Mouse (Mus musculus): ENCODE measurements around the gene Ablim1. TPM values are rescaled to one million over a fixed set of nuclear protein-coding genes. Genes with fewer than 3 reads are reported as not detected.

Ablim1 gene
- polyA plus RNA-seq, 1 experiment from 2014 or later, result 48.0 TPM

DNA sequence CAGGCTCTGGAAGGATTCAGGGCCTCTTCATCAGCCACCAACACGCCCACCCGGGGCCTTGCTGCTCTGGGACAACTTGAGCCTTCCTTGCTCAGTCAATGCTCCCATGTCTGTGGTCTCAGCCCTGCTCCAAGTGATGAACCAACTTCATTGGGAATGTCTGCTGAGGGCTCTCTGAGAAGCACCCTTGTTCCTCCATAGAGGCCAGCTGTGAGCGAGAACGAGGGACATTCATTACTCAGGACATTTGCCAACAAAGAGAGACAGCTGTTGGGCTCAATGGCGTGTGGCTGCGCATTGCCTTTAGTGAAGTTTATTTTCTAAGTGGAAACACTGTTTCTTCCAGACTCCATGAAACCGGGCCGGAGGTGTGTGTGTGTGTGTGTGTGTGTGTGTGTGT is 325.5 kb downstream of the Ablim1 start:
- no peaks in the 10 kb centered on the region for H3K9me3 ChIP-seq
- ATAC-seq (ENCODE audit: low read depth), result no peak
- 69% methylated on average over 8 of the region's 8 CpGs for WGBS
- peaks cover 53% of the 10 kb centered on the region for H3K4me1 ChIP-seq (replicated peaks)
- H3K27ac ChIP-seq (replicated peaks), result no peak overlapping the region
- no peak overlapping the region for H3K9ac ChIP-seq
- no peak overlapping the region for H3K4me2 ChIP-seq
- H3K4me3 ChIP-seq, result no peak overlapping the region
- no peaks in the 10 kb centered on the region for H3K27me3 ChIP-seq
- H3K36me3 ChIP-seq, result no peaks in the 10 kb centered on the region

DNA sequence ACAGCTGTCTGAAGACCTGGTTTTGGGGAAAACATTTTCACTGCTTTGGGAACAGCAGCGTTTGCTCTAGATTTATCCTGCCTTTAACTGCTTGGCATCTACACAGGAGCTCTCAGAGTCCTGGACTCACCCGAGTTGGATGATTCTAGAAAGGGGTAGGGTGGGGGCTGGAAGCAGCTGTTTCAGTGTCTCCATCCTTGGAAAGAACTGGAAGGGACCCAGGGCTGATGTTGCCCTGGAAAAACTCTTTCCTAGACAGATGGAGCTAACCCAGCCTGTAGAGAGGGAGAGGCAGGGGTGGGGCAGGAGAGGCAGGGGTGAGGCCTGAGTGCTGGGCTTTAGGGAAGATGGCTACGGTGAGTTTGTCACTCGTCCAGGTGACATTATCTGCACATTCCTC is 330.5 kb downstream of the Ablim1 start:
- H3K4me1 ChIP-seq (replicated peaks), result peaks cover 30% of the 10 kb centered on the region
- WGBS, result 71% methylated on average over 4 of the region's 4 CpGs
- no peak for ATAC-seq (ENCODE audit: low read depth)
- no peaks in the 10 kb centered on the region for H3K9me3 ChIP-seq
- H3K27ac ChIP-seq (replicated peaks), result no peak overlapping the region
- H3K27me3 ChIP-seq, result no peaks in the 10 kb centered on the region
- no peak overlapping the region for H3K9ac ChIP-seq
- no peaks in the 10 kb centered on the region for H3K36me3 ChIP-seq
- no peak overlapping the region for H3K4me3 ChIP-seq
- no peak overlapping the region for H3K4me2 ChIP-seq

DNA sequence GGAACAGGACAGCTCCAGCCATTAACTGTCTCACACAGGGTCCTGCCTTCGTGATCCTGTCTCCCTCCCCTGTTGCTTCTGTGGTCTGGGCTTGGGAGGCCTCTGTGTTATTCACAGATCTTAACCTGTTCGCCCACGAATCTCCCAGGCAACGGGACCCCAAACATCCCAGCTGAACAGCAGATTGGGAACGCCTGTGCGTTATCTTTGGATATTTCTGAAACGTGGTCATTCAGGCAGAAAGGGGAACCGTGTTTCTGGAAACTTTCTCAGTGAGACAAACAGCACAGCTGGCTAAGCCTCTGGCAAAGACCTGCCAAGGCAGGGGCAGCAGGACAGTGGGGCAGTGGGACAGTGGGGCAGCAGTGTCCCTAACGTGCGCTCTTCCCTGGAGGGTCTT is 331.0 kb downstream of the Ablim1 start:
- 70% methylated on average over 10 of the region's 10 CpGs for WGBS
- H3K4me2 ChIP-seq, result no peak overlapping the region
- ATAC-seq (ENCODE audit: low read depth), result no peak
- H3K36me3 ChIP-seq, result no peaks in the 10 kb centered on the region
- H3K27ac ChIP-seq (replicated peaks), result no peak overlapping the region
- H3K4me1 ChIP-seq (replicated peaks), result peaks cover 26% of the 10 kb centered on the region
- no peak overlapping the region for H3K4me3 ChIP-seq
- H3K27me3 ChIP-seq, result no peaks in the 10 kb centered on the region
- H3K9ac ChIP-seq, result no peak overlapping the region
- H3K9me3 ChIP-seq, result no peaks in the 10 kb centered on the region

Other genes with a start within 250 kb of the Ablim1 start
- gene Fam160b1, start 45.8 kb upstream of the Ablim1 start, polyA plus RNA-seq (2015; fragmentation: Nextera tagmentation; extraction: Ambion mirVana), result 13.3 and 15.1 TPM in 2 replicates
- 15.1 and 15.7 TPM in 2 replicates for gene Trub1, start 138.0 kb upstream of the Ablim1 start, polyA plus RNA-seq (2015; fragmentation: Nextera tagmentation; extraction: Ambion mirVana)